Mouse (Mus musculus) C2C12 (cell line): Measurements from ENCODE around the gene Nol7. TPM values are rescaled to one million over a fixed set of nuclear protein-coding genes. Genes with fewer than 3 reads are reported as not detected.

ENCODE experiments used
- H3K27me3 ChIP-seq: one replicate; pipeline ENCODE4 v1.6.1; 2011; ENCODE audit not compliant: control insufficient read depth, insufficient read depth, insufficient read length
- H3K36me3 ChIP-seq: one replicate; pipeline ENCODE4 v1.6.1; 2011; ENCODE audit not compliant: control insufficient read depth, insufficient read depth
- H3K4me3 ChIP-seq: one replicate; pipeline ENCODE4 v1.5.1; 2011; ENCODE audit warnings: mild to moderate bottlenecking, control low read depth; ENCODE audit not compliant: poor library complexity, insufficient read depth, severe bottlenecking
- H3K79me2 ChIP-seq: one replicate; pipeline ENCODE4 v1.6.1; 2011; ENCODE audit not compliant: control insufficient read depth, insufficient read depth
- H3K79me3 ChIP-seq: one replicate; pipeline ENCODE4 v1.6.1; 2011; ENCODE audit warnings: low read depth, control low read depth
- H3ac ChIP-seq: one replicate; pipeline ENCODE3; 2011; ENCODE audit warnings: low read depth; ENCODE audit not compliant: control insufficient read depth, insufficient read length
- CEBPB ChIP-seq: IDR thresholded peaks from one replicate; pipeline ENCODE4 v1.6.1; 2011; ENCODE audit warnings: low read depth, mild to moderate bottlenecking, control low read depth, moderate library complexity
- CTCF ChIP-seq: IDR thresholded peaks from one replicate; pipeline ENCODE4 v1.5.1; 2011; ENCODE audit not compliant: control insufficient read depth, insufficient read depth, insufficient read length
- FOSL1 ChIP-seq: IDR thresholded peaks from one replicate; pipeline ENCODE4 v1.8.0; 2011; ENCODE audit warnings: mild to moderate bottlenecking, low read length; ENCODE audit not compliant: poor library complexity, insufficient read depth, severe bottlenecking
- MAX ChIP-seq: IDR thresholded peaks from one replicate; pipeline ENCODE4 v1.6.1; 2011; ENCODE audit warnings: mild to moderate bottlenecking, control low read depth
- MYOD1 ChIP-seq: IDR thresholded peaks from one replicate; pipeline ENCODE4 v1.6.1; 2011; ENCODE audit warnings: low read depth; ENCODE audit not compliant: control insufficient read depth, insufficient read length
- MYOG ChIP-seq: IDR thresholded peaks from one replicate; pipeline ENCODE4 v1.6.1; 2011; ENCODE audit not compliant: control insufficient read depth, insufficient read length; ENCODE audit errors: extremely low read depth
- USF1 ChIP-seq: IDR thresholded peaks from one replicate; pipeline ENCODE4 v1.6.1; 2011; ENCODE audit warnings: low read depth, mild to moderate bottlenecking, control low read depth, moderate library complexity
- polyA plus RNA-seq: library from polyadenylated mRNA; unstranded; fragments of >200 nt; fragmentation: generic; extraction: Trizol; gene quantifications from one replicate; pipeline ENCODE4 v1.2.1, GENCODE M21; 2012; ENCODE audit warnings: missing spikeins

Gene Nol7
- polyA plus RNA-seq, 1 experiment, result 94.1 TPM

DNA sequence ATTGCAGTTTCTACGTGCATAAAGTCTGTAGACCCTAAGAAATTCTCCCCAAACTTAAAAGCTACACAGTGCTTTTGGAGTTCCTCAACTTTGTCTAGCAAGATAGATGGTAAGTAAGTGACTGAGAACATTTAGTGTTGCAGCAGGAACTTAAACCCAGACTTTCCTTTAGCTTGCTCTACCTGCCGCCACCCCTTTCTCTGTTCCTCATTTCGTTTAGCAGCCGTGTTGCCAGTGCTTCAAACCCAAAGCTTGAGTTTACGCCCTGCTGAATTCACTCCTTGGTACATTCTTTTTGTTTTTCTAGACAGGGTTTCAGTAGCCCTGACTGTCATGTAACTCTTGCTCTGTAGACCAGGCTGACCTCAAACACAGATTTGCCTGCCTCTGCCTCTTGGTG is 1.4 kb downstream of the Nol7 start:
- peaks cover 40% of the 10 kb centered on the region for H3K36me3 ChIP-seq
- H3ac ChIP-seq, result no peak overlapping the region
- H3K79me2 ChIP-seq, result peaks cover 29% of the 10 kb centered on the region
- H3K79me3 ChIP-seq, result peaks cover 5% of the 10 kb centered on the region
- H3K4me3 ChIP-seq, result no peak overlapping the region
- no peak for TF ChIP-seq MYOD1
- no peak for TF ChIP-seq MAX
- no peak for TF ChIP-seq USF1
- no peak for TF ChIP-seq MYOG
- no peak for TF ChIP-seq CEBPB
- H3K27me3 ChIP-seq, result no peaks in the 10 kb centered on the region

DNA sequence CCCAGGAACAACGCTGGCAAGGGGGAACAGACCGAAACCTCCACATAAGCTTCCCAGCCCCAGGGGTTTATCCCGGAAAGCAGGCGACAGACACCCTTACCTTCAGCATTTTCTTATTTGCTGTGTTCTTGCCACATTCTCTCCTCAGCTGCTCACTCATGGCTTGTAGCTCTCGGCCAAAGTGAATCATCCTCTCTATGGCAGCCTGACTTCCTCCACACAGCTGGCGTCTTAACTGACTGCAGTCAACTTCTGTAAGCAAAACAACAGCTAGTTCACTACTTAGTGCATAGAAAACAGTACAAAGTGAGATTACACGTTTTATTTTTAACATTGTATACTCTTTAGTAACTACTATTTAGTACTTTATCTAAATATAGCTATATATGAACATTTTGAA is 14.1 kb downstream of the Nol7 start:
- Histone ChIP-seq H3K27me3 (no peaks in the 10 kb centered on the region), H3K79me2 (no peaks in the 10 kb centered on the region), H3K4me3 (no peak overlapping the region), H3K36me3 (peaks cover 45% of the 10 kb centered on the region), H3K79me3 (no peaks in the 10 kb centered on the region), H3ac (no peak overlapping the region)
- TF ChIP-seq MYOD1 (no peak), USF1 (no peak), MAX (no peak), CTCF (no peak), CEBPB (no peak), MYOG (no peak), FOSL1 (no peak)

DNA sequence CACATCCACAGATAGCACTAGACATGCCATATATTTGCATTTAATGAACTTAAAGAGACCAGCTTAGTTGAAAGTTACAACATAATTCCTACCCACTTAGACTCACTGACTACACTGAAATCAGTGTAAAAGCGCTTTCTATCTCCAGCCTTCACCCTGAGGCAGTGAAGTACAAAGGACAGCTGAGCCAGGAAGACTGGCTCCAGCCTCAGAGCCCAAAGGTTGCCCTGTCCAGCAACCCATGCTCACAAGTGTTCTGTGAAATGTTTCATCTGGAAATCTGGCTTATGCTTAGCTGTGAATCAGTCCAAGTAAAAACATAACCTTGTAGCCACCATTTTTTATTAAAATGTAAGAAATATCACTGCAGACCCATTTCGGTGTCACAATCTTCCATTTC is 15.4 kb downstream of the Nol7 start:
- no peak for TF ChIP-seq CTCF
- TF ChIP-seq CEBPB, result no peak
- no peak for TF ChIP-seq MAX
- TF ChIP-seq USF1, result no peak
- no peak for TF ChIP-seq MYOD1
- TF ChIP-seq MYOG, result no peak
- TF ChIP-seq FOSL1, result no peak
- H3K36me3 ChIP-seq, result peaks cover 54% of the 10 kb centered on the region

DNA sequence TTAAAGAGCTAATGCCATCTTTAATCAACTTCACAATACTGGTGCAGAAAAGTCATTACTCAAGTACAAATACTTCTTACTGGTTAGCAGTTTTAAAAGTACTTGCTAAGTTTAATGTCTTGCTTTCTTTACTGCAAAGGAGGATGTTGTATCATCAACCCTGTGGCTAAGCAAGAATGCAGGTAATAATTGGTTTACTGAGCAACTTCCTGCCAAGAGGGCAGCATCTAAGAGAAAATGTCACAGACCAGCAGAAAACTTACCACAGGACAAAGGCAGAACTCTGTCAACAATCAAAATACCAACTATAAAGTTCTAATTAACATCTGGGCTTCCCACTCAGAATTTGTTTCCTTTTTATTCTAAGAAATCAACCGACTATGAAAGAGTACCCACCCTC is 17.1 kb downstream of the Nol7 start:
- Histone ChIP-seq H3ac (no peak overlapping the region), H3K79me2 (no peaks in the 10 kb centered on the region), H3K79me3 (no peaks in the 10 kb centered on the region), H3K36me3 (peaks cover 69% of the 10 kb centered on the region), H3K27me3 (no peaks in the 10 kb centered on the region), H3K4me3 (no peak overlapping the region)
- TF ChIP-seq MAX (no peak), MYOG (no peak), FOSL1 (no peak)

More for the DNA sequence above, 15.4 kb downstream of the Nol7 start:
- no peak overlapping the region for H3K4me3 ChIP-seq
- no peaks in the 10 kb centered on the region for H3K27me3 ChIP-seq
- no peaks in the 10 kb centered on the region for H3K79me2 ChIP-seq
- no peak overlapping the region for H3ac ChIP-seq
- H3K79me3 ChIP-seq, result no peaks in the 10 kb centered on the region

DNA sequence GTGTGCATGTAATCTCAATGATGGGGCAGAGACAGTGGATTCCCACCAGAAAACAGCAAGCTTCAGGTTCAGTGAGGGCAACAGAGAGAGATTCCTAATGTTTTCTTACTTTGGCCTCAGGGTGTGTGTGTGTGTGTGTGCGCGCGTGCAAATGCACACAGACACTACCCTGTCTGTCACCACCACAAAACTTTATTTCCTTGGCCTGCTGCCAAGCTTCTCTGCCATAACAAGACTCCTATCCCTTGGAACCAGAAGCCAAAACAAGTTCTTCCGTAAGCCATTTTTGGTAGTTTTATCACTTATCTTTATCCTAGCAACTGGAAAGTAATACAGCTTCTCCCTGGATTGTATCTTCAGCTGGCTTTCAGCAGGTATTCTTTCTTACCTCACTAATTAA is 30.2 kb downstream of the Nol7 start:
- Histone ChIP-seq H3K36me3 (peaks cover 41% of the 10 kb centered on the region), H3K27me3 (no peaks in the 10 kb centered on the region), H3K79me3 (peaks cover 25% of the 10 kb centered on the region), H3K4me3 (no peak overlapping the region), H3ac (no peak overlapping the region), H3K79me2 (peaks cover 70% of the 10 kb centered on the region)
- no peak for TF ChIP-seq MYOG
- TF ChIP-seq USF1, result no peak

DNA sequence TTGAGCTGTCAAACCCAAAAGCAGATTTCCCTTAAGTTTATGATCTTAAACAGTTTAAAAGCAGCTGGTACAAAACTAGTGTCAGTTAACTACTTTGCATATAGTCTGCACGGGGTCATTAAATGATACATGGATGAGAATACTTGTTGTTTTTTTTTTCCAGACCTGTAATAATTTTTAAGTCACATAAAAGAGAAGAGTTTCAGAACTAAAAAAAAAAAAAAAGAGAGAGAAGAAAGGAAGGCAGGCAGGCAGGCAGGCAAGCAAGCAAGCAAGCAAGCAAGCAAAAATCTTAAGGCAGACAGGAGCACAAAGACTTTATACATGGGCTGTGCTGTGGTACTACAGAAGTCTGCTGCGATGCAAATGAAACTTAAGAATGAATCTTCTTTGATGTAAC is 35.2 kb downstream of the Nol7 start:
- Histone ChIP-seq H3K4me3 (no peak overlapping the region), H3ac (no peak overlapping the region), H3K36me3 (peaks cover 16% of the 10 kb centered on the region), H3K79me3 (peaks cover 46% of the 10 kb centered on the region), H3K79me2 (peaks cover 94% of the 10 kb centered on the region), H3K27me3 (no peaks in the 10 kb centered on the region)
- TF ChIP-seq MAX (no peak), MYOG (no peak), CTCF (no peak), CEBPB (no peak), FOSL1 (no peak), MYOD1 (no peak), USF1 (no peak)
